8 mouse cellular contexts compared by ENCODE assay signal in genomic region chr10:30089406-30089805, GRCm38 (mm10).
DNase-seq lines count a peak whose midpoint lies in the region; ATAC-seq and TF ChIP-seq lines count a peak whose summit lies in the region.

No protein-coding gene starts in this region.

- H3K4me1 ChIP-seq in heart, adult 2 months (ENCODE audit: control insufficient read depth, insufficient read depth, low read length): no peaks in the 10 kb centered on the region
- H3K4me1 ChIP-seq in midbrain, embryonic 16.5 days (ENCODE audit: control insufficient read depth, insufficient read depth, low read length): no peaks in the 10 kb centered on the region

- H3K9ac ChIP-seq in heart, adult 2 months (ENCODE audit: low read depth, low read length): no peak overlapping the region
- no peak overlapping the region for H3K9ac ChIP-seq in midbrain, embryonic 16.5 days (ENCODE audit: low read depth, low read length)

- no peak overlapping the region for H3K27ac ChIP-seq in heart, adult 2 months
- no peak overlapping the region for H3K27ac ChIP-seq in midbrain, embryonic 16.5 days (ENCODE audit: low read length)

- H3K9me3 ChIP-seq in midbrain, embryonic 16.5 days (replicated peaks; ENCODE audit: control insufficient read depth, low read length, poor library complexity, severe bottlenecking): no peaks in the 10 kb centered on the region

- TF ChIP-seq EP300 in heart, adult 2 months (IDR thresholded peaks at IDR 0.05; ENCODE audit: insufficient read depth, low read depth, low read length): no peak

- peak; percentile 82 for ATAC-seq in midbrain, embryonic 16.5 days
- no peak for ATAC-seq in activated CD4-positive, CD25-positive, alpha-beta regulatory T cell, adult 4 months

- no peaks in the 10 kb centered on the region for H3K79me2 ChIP-seq in heart, adult 2 months (replicated peaks; ENCODE audit: control insufficient read depth, insufficient read depth, low read length)

- intact Hi-C loops in heart, adult 2 months (cut with DNase I): no loop called here

- no peak overlapping the region for H3K4me3 ChIP-seq in heart, adult 2 months
- H3K4me3 ChIP-seq in midbrain, embryonic 16.5 days (ENCODE audit: low read depth, low read length): no peak overlapping the region

- no peak for TF ChIP-seq POLR2A in heart, adult 2 months (IDR thresholded peaks at IDR 0.05; ENCODE audit: insufficient read depth, low read depth, low read length)

- H3K27me3 ChIP-seq in heart, adult 2 months (ENCODE audit: control insufficient read depth, insufficient read depth, low read length): no peaks in the 10 kb centered on the region
- no peaks in the 10 kb centered on the region for H3K27me3 ChIP-seq in midbrain, embryonic 16.5 days (ENCODE audit: control insufficient read depth, insufficient read depth, low read depth, low read length)

- peak; percentile 35 for TF ChIP-seq CTCF in heart, adult 2 months (IDR thresholded peaks at IDR 0.05)

- peak; percentile 5 for DNase-seq in kidney, adult 9 months
- DNase-seq in kidney, postnatal 25 days: no peak
- DNase-seq in adrenal gland, postnatal 25 days: peak; percentile 3
- DNase-seq in heart, adult 2 months: peak; percentile 28 to 39
- DNase-seq in layer of hippocampus, adult 18-20 months (ENCODE audit: low spot score in 2 of 2): peak; percentile 48 to 53
- no peak for DNase-seq in thymus, postnatal 10 days (ENCODE audit: low spot score in 2 of 2)

- H3K36me3 ChIP-seq in heart, adult 2 months (ENCODE audit: control insufficient read depth, insufficient read depth, low read length): no peaks in the 10 kb centered on the region
- H3K36me3 ChIP-seq in midbrain, embryonic 16.5 days (ENCODE audit: control insufficient read depth, insufficient read depth, low read length): no peaks in the 10 kb centered on the region

- H3K4me2 ChIP-seq in midbrain, embryonic 16.5 days (ENCODE audit: low read length): no peak overlapping the region

- WGBS in heart, adult 2 months: 20% methylated on average over 7 of the region's 7 CpGs
- 44% methylated on average over 7 of the region's 7 CpGs for WGBS in midbrain, embryonic 16.5 days

Comparison
In these comparisons a context has a peak if more than half of its experiments do, and no peak if none do; other contexts are left out.
1. DNase-seq: peak in kidney, adult 9 months (single experiment), adrenal gland, postnatal 25 days (single experiment), heart, adult 2 months (2 of 2) and layer of hippocampus, adult 18-20 months (2 of 2); none in kidney, postnatal 25 days (0 of 2) and thymus, postnatal 10 days (0 of 2).